Mouse (Mus musculus): ENCODE data around the gene Nectin4.

Nectin4 gene

GRCm38 (mm10) chr1:171360253-171360652, 9.6 kb upstream of the Nectin4 start:
- no peak for DNase-seq (ENCODE audit: low read depth)

GRCm38 (mm10) chr1:171360656-171361055, 9.2 kb upstream of the Nectin4 start, which contains the start of gene Klhdc9:
Klhdc9 (minus strand) TSS chr1:171360798.
- DNase-seq (ENCODE audit: low read depth), result peak; percentile 81

DNA sequence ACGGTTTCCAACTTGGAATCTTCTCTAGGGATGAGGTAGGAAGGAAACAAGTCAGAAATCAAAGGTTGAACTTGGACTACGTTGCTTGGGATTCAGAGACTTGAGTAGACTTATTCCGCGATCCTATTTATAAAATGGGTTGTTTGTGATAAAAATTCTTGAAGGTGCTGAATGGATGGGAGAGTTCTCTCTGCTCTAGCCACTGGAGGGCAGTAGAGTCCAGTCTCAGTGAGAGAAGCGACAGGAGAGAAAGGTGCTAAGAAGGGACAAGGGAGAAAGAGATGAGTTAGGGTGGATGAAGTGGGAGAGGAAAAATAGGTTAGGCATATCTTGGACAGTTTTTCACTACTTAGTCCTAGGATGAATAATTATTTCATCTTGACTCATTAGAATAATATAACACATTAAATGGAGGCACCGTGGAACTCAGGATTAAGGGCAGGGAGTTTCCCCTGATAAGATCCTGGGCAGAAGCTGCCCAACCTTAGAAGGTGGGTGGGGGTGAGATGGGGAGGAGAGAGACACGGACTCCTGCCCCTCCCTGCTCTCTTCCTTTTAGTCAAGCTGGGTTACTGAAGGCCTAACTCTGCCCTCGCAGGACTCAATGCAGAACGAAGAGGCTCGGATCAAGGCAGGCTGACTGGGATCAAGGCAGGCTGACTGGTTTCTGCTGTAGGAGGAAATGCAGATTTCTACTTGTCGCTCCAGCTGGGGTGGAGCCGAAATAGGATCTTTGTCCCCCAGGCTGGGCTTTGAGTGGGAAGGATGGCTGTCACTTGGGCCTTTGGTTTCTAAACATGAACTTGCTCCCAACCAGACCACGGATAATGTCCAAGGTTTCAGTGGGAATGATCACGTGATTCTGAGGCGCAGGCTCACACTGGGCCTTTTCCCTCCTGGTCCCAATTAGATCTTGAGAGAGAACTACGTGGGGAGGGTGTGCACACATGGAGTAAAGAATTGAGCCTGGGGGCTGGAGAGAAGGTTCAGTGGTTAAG, 8.5 kb upstream of the Nectin4 start:
- DNase-seq (ENCODE audit: low read depth), result peak; percentile 86

DNA sequence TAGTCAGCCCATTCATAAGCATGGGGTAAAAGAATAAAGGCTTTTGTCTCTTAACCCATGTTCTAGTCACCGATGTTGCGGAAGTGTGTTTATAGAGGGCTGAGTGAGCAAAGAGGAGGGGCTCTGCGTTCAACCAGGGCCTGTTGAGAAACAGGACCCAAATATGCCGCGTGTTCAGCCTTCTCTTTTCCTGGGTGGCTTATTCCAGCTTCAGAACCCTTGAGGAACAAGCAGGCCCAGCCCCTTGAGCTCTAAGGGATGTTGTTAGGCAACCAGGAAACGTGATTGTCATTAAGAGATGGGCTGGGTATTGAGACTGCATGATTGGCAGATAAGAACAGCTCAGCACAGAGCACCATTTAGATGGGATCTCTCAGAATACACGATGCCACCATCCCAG, 4.0 kb upstream of the Nectin4 start:
- DNase-seq (ENCODE audit: low read depth), result no peak

DNA sequence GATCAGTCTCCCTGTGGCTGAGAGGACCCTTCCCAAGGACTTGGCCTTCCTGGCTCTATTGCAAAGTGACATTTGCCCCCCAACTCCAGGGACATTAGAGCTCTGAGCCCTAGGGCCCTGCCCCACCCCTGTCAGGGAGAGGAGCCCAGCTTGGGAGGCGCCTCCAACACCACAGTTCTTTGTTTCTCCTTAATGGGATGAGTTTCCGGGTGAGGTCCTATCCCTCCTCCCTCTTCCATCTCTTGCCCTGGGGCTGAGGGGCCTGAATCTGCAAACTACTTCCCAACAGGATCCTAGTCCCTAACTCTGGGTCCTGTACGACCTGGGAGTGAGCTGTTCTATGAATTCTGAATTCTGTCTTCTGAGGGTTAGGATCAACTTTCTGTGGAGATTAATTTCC, 3.0 kb downstream of the Nectin4 start:
- DNase-seq (ENCODE audit: low read depth), result no peak

DNA sequence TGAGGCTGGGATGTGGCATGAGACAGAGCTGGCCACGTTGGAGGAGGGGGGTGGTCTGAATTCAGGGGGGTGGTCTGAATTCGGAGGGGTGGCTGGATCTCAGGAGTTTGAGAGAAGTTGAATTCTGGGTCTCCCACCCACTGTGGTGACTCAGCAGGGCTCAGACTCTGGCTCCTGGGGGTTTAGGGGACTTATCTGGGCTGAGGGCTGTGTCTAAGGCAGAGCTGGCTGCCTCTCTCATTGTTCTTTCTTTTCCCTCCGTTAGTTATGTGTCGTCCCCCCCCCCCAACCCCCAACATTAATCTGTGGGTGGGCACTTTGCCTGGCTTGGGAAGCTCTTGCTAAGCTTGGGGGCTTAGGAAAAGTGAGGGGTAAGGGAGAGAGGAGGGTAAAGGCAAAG, 4.0 kb downstream of the Nectin4 start:
- DNase-seq (ENCODE audit: low read depth), result no peak

DNA sequence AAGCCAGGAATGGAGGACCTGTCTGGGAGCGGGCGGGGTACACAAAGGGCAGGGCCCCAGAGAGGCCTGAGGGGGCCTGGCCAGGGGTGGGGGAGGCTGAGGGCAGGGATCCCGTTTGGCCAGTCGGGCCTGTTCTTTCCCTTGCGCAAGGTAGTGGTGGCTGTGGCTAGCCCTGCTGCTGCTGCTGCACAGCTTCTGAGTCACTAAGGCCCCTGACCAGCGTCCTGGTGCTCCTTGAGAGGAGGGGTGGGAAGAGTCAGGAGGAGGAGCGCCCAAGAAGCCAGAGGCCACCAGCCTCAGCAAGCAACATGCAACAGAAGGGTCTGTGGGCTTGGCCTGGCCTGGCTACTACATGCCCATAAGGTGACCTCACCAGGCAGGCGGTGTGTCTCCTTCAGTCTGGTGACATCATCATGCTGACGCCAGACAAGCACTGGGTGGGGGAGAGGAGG, 5.8 kb downstream of the Nectin4 start:
- DNase-seq (ENCODE audit: low read depth), result no peak

DNA sequence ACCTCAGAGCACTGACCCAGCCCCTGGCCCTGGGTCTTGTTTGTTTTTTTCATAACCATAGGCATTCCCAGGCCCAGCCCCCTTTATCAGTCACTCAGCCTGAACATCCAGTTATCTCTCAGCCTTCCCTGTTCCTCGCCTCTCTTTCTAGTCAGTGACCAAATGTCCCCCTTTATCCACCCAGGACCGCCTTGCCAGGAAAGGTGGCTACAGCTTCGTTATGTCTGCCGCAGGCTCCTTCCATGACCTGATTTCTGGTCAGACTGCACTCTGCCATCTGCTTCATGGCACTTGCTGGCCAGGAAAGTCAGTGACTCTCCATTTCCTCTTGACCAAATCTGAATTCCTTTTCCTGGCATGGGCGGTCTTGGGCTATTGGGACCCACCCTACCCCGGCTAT, 8.4 kb downstream of the Nectin4 start:
- DNase-seq (ENCODE audit: low read depth), result no peak

- DNase-seq (ENCODE audit: low read depth), result peak; percentile 74
Measured at GRCm38 (mm10) chr1:171379935-171380599, 10.2 kb downstream of the Nectin4 start.

GRCm38 (mm10) chr1:171382096-171382620, 12.3 kb downstream of the Nectin4 start:
- no peak for DNase-seq (ENCODE audit: low read depth)

- no peak for DNase-seq (ENCODE audit: low read depth)
Measured at GRCm38 (mm10) chr1:171384361-171384760, 14.5 kb downstream of the Nectin4 start.

DNA sequence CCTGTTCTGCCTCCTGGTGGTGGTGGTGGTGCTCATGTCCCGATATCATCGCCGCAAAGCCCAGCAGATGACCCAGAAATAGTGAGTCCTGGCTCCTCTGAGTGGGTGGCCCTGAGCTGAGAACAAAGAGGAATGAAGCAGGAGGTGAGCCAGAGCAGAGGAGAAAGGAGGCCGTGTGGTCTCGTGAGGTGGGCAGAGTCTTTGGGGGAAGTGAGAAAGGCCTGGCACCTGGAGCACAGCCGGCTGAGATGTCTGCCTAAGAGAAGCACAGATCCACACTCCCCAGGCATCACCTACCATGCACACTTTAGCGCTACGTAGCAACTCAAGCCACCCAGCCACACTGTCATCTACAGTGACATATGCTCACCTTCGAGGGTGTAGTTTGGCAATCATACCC, 15.3 kb downstream of the Nectin4 start:
- DNase-seq (ENCODE audit: low read depth), result no peak

GRCm38 (mm10) chr1:171387099-171387498, 17.2 kb downstream of the Nectin4 start:
- DNase-seq (ENCODE audit: low read depth), result no peak

GRCm38 (mm10) chr1:171388376-171389102, 18.6 kb downstream of the Nectin4 start, which contains the start of gene Arhgap30:
Arhgap30 (plus strand) TSS chr1:171388954.
- DNase-seq (ENCODE audit: low read depth), result no peak

DNA sequence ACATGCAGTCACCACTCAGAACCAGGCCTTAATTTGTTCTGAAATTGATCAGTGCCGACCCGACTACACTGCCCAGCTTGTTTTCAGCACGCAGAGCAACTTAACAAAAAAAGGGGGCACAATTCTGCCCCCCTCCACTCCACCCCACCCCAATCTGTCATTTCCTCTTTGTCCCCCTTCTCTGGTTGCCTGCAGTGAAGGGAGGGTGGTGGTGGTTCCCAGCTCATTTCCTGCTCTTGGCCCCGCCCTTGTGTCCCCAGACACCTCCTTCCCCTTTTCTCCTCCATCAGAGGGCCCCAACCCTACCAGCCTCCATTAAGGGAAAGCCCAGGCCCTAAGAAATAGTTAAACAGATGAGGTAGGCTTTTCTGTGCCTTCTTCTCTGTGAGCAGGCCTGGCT, 20.2 kb downstream of the Nectin4 start:
- no peak for DNase-seq (ENCODE audit: low read depth)

- DNase-seq (ENCODE audit: low read depth), result no peak
Measured at GRCm38 (mm10) chr1:171401821-171402220, 31.9 kb downstream of the Nectin4 start.

GRCm38 (mm10) chr1:171402991-171403390, 33.1 kb downstream of the Nectin4 start:
- DNase-seq (ENCODE audit: low read depth), result no peak

DNA sequence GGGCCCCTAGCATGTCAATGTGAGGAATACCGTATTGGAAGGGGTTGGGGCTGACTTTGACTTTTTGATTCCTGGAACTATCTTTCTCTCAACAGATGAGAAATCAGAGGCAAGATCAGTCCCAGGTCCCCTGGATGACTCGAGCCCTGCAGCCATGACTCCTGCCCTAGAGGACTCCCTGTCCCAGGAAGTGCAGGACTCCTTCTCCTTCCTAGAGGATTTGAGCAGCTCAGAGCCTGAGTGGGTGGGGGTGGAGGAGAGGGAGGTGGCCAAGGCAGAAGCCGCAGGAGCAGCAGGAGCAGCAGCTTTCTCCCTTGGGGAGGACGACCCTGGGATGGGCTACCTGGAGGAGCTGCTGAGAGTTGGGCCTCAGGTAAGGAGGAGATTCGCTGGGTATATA, 37.4 kb downstream of the Nectin4 start:
- no peak for DNase-seq (ENCODE audit: low read depth)

DNA sequence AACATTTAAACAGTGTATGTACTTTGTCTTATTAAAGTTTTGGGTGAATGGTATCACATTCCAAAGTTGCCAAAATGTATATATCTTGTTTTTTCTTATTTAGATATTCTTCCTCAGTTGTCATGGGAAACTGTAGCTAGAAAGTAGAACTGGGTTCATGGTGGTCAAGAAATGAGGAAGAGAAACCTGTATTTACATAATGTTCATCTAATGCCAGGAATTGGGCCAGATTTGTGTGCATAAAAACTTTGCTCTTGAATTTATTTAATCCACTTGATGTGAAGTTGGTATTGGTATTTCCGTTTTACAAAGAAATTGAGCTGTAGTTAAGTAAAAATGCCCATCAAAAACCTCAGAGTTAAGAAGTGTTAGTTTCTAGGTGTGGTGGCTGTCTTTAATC, 40.3 kb downstream of the Nectin4 start:
- no peak for DNase-seq (ENCODE audit: low read depth)

GRCm38 (mm10) chr1:171410947-171411484, 41.1 kb downstream of the Nectin4 start, which contains the start of gene Usf1:
Usf1 (plus strand) TSS chr1:171411313.
- peak; percentile 92 for DNase-seq (ENCODE audit: low read depth)

GRCm38 (mm10) chr1:171411492-171411941, 41.6 kb downstream of the Nectin4 start:
- no peak for DNase-seq (ENCODE audit: low read depth)
